10 mouse cellular contexts compared by ENCODE assay signal in genomic region chr4:141049476-141049835, GRCm38 (mm10). TPM values are rescaled to one million over a fixed set of nuclear protein-coding genes. Genes with fewer than 3 reads are reported as not detected.
A peak's percentile ranks its signal among the peaks of the same experiment; 100 is the strongest.
DNase-seq lines count a peak whose midpoint lies in the region; ATAC-seq and TF ChIP-seq lines count a peak whose summit lies in the region.
"Had no signal": no experiment of that assay in that cellular context is flagged by ENCODE, and none has a peak within 500 bp of the region (broad histone marks: within the 10 kb centered on the region; RNA-seq: fewer than 3 reads in every experiment).

No protein-coding gene starts in this region.

- peak; percentile 58 for DNase-seq in R1 (ENCODE audit: low read depth, low spot score)
- peak; percentile 73 for DNase-seq in embryonic facial prominence, embryonic 11.5 days (ENCODE audit: low spot score)
- no peak for DNase-seq in heart, adult 2 months
- no peak for DNase-seq in adipocyte (ENCODE audit: low spot score)
- no peak for DNase-seq in heart, adult 9 months (ENCODE audit: low spot score in 2 of 2)

- 49% methylated on average over 4 of the region's 4 CpGs for WGBS in embryonic facial prominence, embryonic 11.5 days
- 30% methylated on average over 4 of the region's 4 CpGs for WGBS in kidney, embryonic 15.5 days
- WGBS in midbrain, embryonic 15.5 days = 9% methylated on average over 4 of the region's 4 CpGs
- WGBS in heart, adult 2 months = 77% methylated on average over 4 of the region's 4 CpGs

- peaks cover 4% of the 10 kb centered on the region; the same call in 1 of the 2 replicates for H3K4me1 ChIP-seq in embryonic facial prominence, embryonic 11.5 days (ENCODE audit: control insufficient read depth, insufficient read depth, low read length)
- peaks cover 84% of the 10 kb centered on the region for H3K4me1 ChIP-seq in kidney, embryonic 15.5 days
- peaks cover 73% of the 10 kb centered on the region for H3K4me1 ChIP-seq in midbrain, embryonic 15.5 days
- H3K4me1 ChIP-seq in heart, adult 2 months (ENCODE audit: control insufficient read depth, insufficient read depth, low read length) = no peaks in the 10 kb centered on the region

- H3K9ac ChIP-seq in embryonic facial prominence, embryonic 11.5 days (replicated peaks; ENCODE audit: low read length) = no peak overlapping the region
- no peak overlapping the region for H3K9ac ChIP-seq in kidney, embryonic 15.5 days
- peak overlapping the region; percentile 23; the same call in 1 of the 2 replicates for H3K9ac ChIP-seq in midbrain, embryonic 15.5 days
- H3K9ac ChIP-seq in heart, adult 2 months (ENCODE audit: low read depth, low read length) = no peak overlapping the region
- H3K9ac ChIP-seq: embryonic facial prominence, embryonic 15.5 days; intestine, embryonic 15.5 days had no signal

- no peak overlapping the region for H3K4me3 ChIP-seq in embryonic facial prominence, embryonic 11.5 days (ENCODE audit: low read depth, low read length)
- H3K4me3 ChIP-seq in kidney, embryonic 15.5 days (replicated peaks) = no peak overlapping the region
- H3K4me3 ChIP-seq in midbrain, embryonic 15.5 days = 0 out of 2 replicates have a peak overlapping the region, but pooled peaks have one; percentile 8
- H3K4me3 ChIP-seq in heart, adult 2 months = no peak overlapping the region
- H3K4me3 ChIP-seq: embryonic facial prominence, embryonic 15.5 days; intestine, embryonic 15.5 days had no signal

- H3K27ac ChIP-seq in embryonic facial prominence, embryonic 11.5 days (replicated peaks; ENCODE audit: low read depth, low read length) = peak overlapping the region; percentile 28; the same call in 1 of the 2 replicates
- peak overlapping the region; percentile 45 for H3K27ac ChIP-seq in kidney, embryonic 15.5 days
- H3K27ac ChIP-seq in midbrain, embryonic 15.5 days = peak overlapping the region; percentile 95
- H3K27ac ChIP-seq in heart, adult 2 months = no peak overlapping the region
- H3K27ac ChIP-seq: embryonic facial prominence, embryonic 15.5 days; intestine, embryonic 15.5 days had no signal

- no peak for TF ChIP-seq POLR2A in heart, adult 2 months (IDR thresholded peaks at IDR 0.05; ENCODE audit: insufficient read depth, low read depth, low read length)

- no peaks in the 10 kb centered on the region for H3K9me3 ChIP-seq in embryonic facial prominence, embryonic 11.5 days (replicated peaks; ENCODE audit: control insufficient read depth, low read length)
- no peaks in the 10 kb centered on the region for H3K9me3 ChIP-seq in kidney, embryonic 15.5 days (replicated peaks)
- H3K9me3 ChIP-seq in midbrain, embryonic 15.5 days = no peaks in the 10 kb centered on the region
- H3K9me3 ChIP-seq: embryonic facial prominence, embryonic 15.5 days; intestine, embryonic 15.5 days had no signal

- no peak for ATAC-seq in embryonic facial prominence, embryonic 11.5 days (replicated peaks; ENCODE audit: insufficient number of reproducible peaks, low FRiP score, low TSS enrichment, low read depth)
- 0 out of 2 replicates have a peak, but pooled peaks have one; percentile 10 for ATAC-seq in kidney, embryonic 15.5 days (replicated peaks; ENCODE audit: low FRiP score)
- peak; percentile 69 for ATAC-seq in midbrain, embryonic 15.5 days (replicated peaks)
- no peak for ATAC-seq in cerebellum, adult (ENCODE audit: insufficient number of reproducible peaks, low FRiP score, low TSS enrichment)
- ATAC-seq: intestine, embryonic 15.5 days had no signal

- TF ChIP-seq CTCF in heart, adult 2 months (IDR thresholded peaks at IDR 0.05) = no peak

- no peaks in the 10 kb centered on the region; the same call in none of the 2 replicates for H3K36me3 ChIP-seq in embryonic facial prominence, embryonic 11.5 days (replicated peaks; ENCODE audit: control insufficient read depth, insufficient read depth, low read depth, low read length)
- peaks cover 21% of the 10 kb centered on the region for H3K36me3 ChIP-seq in kidney, embryonic 15.5 days
- no peaks in the 10 kb centered on the region for H3K36me3 ChIP-seq in midbrain, embryonic 15.5 days (replicated peaks)
- no peaks in the 10 kb centered on the region for H3K36me3 ChIP-seq in heart, adult 2 months (ENCODE audit: control insufficient read depth, insufficient read depth, low read length)

- no peaks in the 10 kb centered on the region for H3K79me2 ChIP-seq in heart, adult 2 months (replicated peaks; ENCODE audit: control insufficient read depth, insufficient read depth, low read length)

- no peak for TF ChIP-seq EP300 in heart, adult 2 months (IDR thresholded peaks at IDR 0.05; ENCODE audit: insufficient read depth, low read depth, low read length)

- H3K4me2 ChIP-seq in embryonic facial prominence, embryonic 11.5 days (ENCODE audit: low read depth, low read length) = no peak overlapping the region
- H3K4me2 ChIP-seq in kidney, embryonic 15.5 days = peak overlapping the region; percentile 21; the same call in 1 of the 2 replicates
- peak overlapping the region; percentile 35 for H3K4me2 ChIP-seq in midbrain, embryonic 15.5 days
- H3K4me2 ChIP-seq: embryonic facial prominence, embryonic 15.5 days; intestine, embryonic 15.5 days had no signal

- H3K27me3 ChIP-seq in embryonic facial prominence, embryonic 11.5 days (ENCODE audit: control insufficient read depth, insufficient read depth, low read length) = no peaks in the 10 kb centered on the region
- no peaks in the 10 kb centered on the region for H3K27me3 ChIP-seq in kidney, embryonic 15.5 days
- H3K27me3 ChIP-seq in midbrain, embryonic 15.5 days (replicated peaks) = no peaks in the 10 kb centered on the region
- no peaks in the 10 kb centered on the region for H3K27me3 ChIP-seq in heart, adult 2 months (ENCODE audit: control insufficient read depth, insufficient read depth, low read length)
- H3K27me3 ChIP-seq: embryonic facial prominence, embryonic 15.5 days; intestine, embryonic 15.5 days had no signal

- intact Hi-C loops in heart, adult 2 months (cut with DNase I) = no loop called here

RNA-seq across cellular contexts. Expression of gene Crocc, which starts 10.9 kb away (rescaled TPM):
- polyA plus RNA-seq in embryonic facial prominence, embryonic 11.5 days (2014; fragmentation: Nextera tagmentation; extraction: Ambion mirVana) = 6.8 and 7.5 TPM in 2 replicates
- polyA plus RNA-seq in kidney, embryonic 15.5 days (2015; fragmentation: Nextera tagmentation; extraction: Ambion mirVana) = 8.5 and 9.5 TPM in 2 replicates
- 7.0 and 8.9 TPM in 2 replicates for polyA plus RNA-seq in midbrain, embryonic 15.5 days (2015; fragmentation: Nextera tagmentation; extraction: Ambion mirVana)
- 1 to 10 TPM; 4.6 to 4.9 TPM for total RNA-seq in heart, adult 2 months (2021)
- polyA plus RNA-seq in heart, adult 2 months (2012; rRNA removed) = 5.1 and 8.1 TPM in 2 replicates

RNA-seq across cellular contexts. Expression of gene Necap2, which starts 28.7 kb away (rescaled TPM):
- polyA plus RNA-seq in embryonic facial prominence, embryonic 11.5 days (2014; fragmentation: Nextera tagmentation; extraction: Ambion mirVana) = 57.0 and 64.9 TPM in 2 replicates
- 80.0 and 89.4 TPM in 2 replicates for polyA plus RNA-seq in kidney, embryonic 15.5 days (2015; fragmentation: Nextera tagmentation; extraction: Ambion mirVana)
- 55.9 and 56.0 TPM in 2 replicates for polyA plus RNA-seq in midbrain, embryonic 15.5 days (2015; fragmentation: Nextera tagmentation; extraction: Ambion mirVana)
- total RNA-seq in heart, adult 2 months (2021) = 10 to 100 TPM; 13.9 to 14.9 TPM
- polyA plus RNA-seq in heart, adult 2 months (2012; rRNA removed) = 21.2 and 24.5 TPM in 2 replicates

RNA-seq across cellular contexts. Expression of gene Spata21, which starts 38.7 kb away (rescaled TPM):
- polyA plus RNA-seq in embryonic facial prominence, embryonic 11.5 days (2014; fragmentation: Nextera tagmentation; extraction: Ambion mirVana) = not detected in 2 replicates
- polyA plus RNA-seq in kidney, embryonic 15.5 days (2015; fragmentation: Nextera tagmentation; extraction: Ambion mirVana) = 0.50 and 0.64 TPM in 2 replicates
- polyA plus RNA-seq in midbrain, embryonic 15.5 days (2015; fragmentation: Nextera tagmentation; extraction: Ambion mirVana) = 0.27 and 0.87 TPM in 2 replicates
- not detected for total RNA-seq in heart, adult 2 months (2021)
- polyA plus RNA-seq in heart, adult 2 months (2012; rRNA removed) = 0.16 and 0.20 TPM in 2 replicates
- polyA plus RNA-seq: intestine, embryonic 15.5 days had no signal

RNA-seq across cellular contexts. Expression of gene Mfap2, which starts 39.2 kb away (rescaled TPM):
- 409 and 469 TPM in 2 replicates for polyA plus RNA-seq in embryonic facial prominence, embryonic 11.5 days (2014; fragmentation: Nextera tagmentation; extraction: Ambion mirVana)
- polyA plus RNA-seq in kidney, embryonic 15.5 days (2015; fragmentation: Nextera tagmentation; extraction: Ambion mirVana) = 340 and 433 TPM in 2 replicates
- polyA plus RNA-seq in midbrain, embryonic 15.5 days (2015; fragmentation: Nextera tagmentation; extraction: Ambion mirVana) = 153 and 181 TPM in 2 replicates
- total RNA-seq in heart, adult 2 months (2021) = 1 to 10 TPM; 3.1 TPM
- polyA plus RNA-seq in heart, adult 2 months (2012; rRNA removed) = 12.2 and 17.6 TPM in 2 replicates

Comparison
In these comparisons a context has a peak if more than half of its experiments do, and no peak if none do; other contexts are left out.
1. DNase-seq: peak in R1 (single experiment) and embryonic facial prominence, embryonic 11.5 days (single experiment); none in heart, adult 2 months (0 of 2), adipocyte (single experiment) and heart, adult 9 months (0 of 2).
2. ATAC-seq: peak in kidney, embryonic 15.5 days (single experiment) and midbrain, embryonic 15.5 days (single experiment); none in embryonic facial prominence, embryonic 11.5 days (single experiment) and cerebellum, adult (single experiment).